ENCODE assay signal across 9 mouse cellular contexts in the genomic region with DNA sequence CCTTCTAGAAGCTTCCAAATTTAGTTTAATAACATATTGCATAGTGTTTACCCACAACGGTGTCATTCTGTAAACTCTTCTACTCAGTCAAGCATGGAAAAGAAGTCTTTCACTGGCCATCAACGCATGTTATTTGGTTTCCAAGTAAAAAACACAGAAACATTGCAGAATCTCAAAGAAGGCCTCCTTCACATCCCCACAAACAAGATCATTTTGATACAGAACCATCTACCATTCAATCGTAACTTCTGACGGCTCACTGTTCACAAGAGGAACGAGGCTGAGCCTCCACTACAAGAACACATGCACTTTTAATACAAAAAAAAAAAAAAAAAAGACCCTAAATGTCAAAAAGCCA. TPM values are rescaled to one million over a fixed set of nuclear protein-coding genes. Genes with fewer than 3 reads are reported as not detected.
A peak's percentile ranks its signal among the peaks of the same experiment; 100 is the strongest.
DNase-seq lines count a peak whose midpoint lies in the region; ATAC-seq and TF ChIP-seq lines count a peak whose summit lies in the region.
"Had no signal": no experiment of that assay in that cellular context is flagged by ENCODE, and none has a peak within 500 bp of the region (broad histone marks: within the 10 kb centered on the region; RNA-seq: fewer than 3 reads in every experiment).

No protein-coding gene starts in this region.

- H3K9ac ChIP-seq in kidney, postnatal 0 days (ENCODE audit: low read depth, low read length), result peak overlapping the region; percentile 95
- no peak overlapping the region for H3K9ac ChIP-seq in hindbrain, embryonic 16.5 days (ENCODE audit: low read depth, low read length)
- peak overlapping the region; percentile 82 for H3K9ac ChIP-seq in midbrain, postnatal 0 days (replicated peaks; ENCODE audit: low read length, poor library complexity, severe bottlenecking)

- peaks cover 5% of the 10 kb centered on the region for H3K4me1 ChIP-seq in kidney, postnatal 0 days (replicated peaks; ENCODE audit: insufficient read depth, low read length)
- H3K4me1 ChIP-seq in hindbrain, embryonic 16.5 days (ENCODE audit: control insufficient read depth, insufficient read depth, low read depth, low read length), result peaks cover 15% of the 10 kb centered on the region
- peaks cover 7% of the 10 kb centered on the region; the same call in 1 of the 2 replicates for H3K4me1 ChIP-seq in midbrain, postnatal 0 days (ENCODE audit: insufficient read depth, low read length)

- no peaks in the 10 kb centered on the region for H3K9me3 ChIP-seq in kidney, postnatal 0 days (replicated peaks; ENCODE audit: low read length)
- no peaks in the 10 kb centered on the region for H3K9me3 ChIP-seq in hindbrain, embryonic 16.5 days (ENCODE audit: control insufficient read depth, low read length)
- no peaks in the 10 kb centered on the region for H3K9me3 ChIP-seq in midbrain, postnatal 0 days (ENCODE audit: low read length)

- H3K27ac ChIP-seq in kidney, postnatal 0 days, result no peak overlapping the region
- no peak overlapping the region for H3K27ac ChIP-seq in hindbrain, embryonic 16.5 days (ENCODE audit: low read depth, low read length)
- no peak overlapping the region for H3K27ac ChIP-seq in midbrain, postnatal 0 days (ENCODE audit: low read depth, low read length)

- H3K4me2 ChIP-seq in kidney, postnatal 0 days (ENCODE audit: low read length), result peak overlapping the region; percentile 53
- peak overlapping the region; percentile 70 for H3K4me2 ChIP-seq in hindbrain, embryonic 16.5 days (ENCODE audit: low read length)
- peak overlapping the region; percentile 70 for H3K4me2 ChIP-seq in midbrain, postnatal 0 days (ENCODE audit: low read depth, low read length, poor library complexity, severe bottlenecking)

- ATAC-seq in kidney, postnatal 0 days (replicated peaks; ENCODE audit: low FRiP score, low read depth), result no peak
- no peak for ATAC-seq in hindbrain, embryonic 16.5 days
- no peak for ATAC-seq in midbrain, postnatal 0 days (ENCODE audit: low FRiP score)

- H3K27me3 ChIP-seq in kidney, postnatal 0 days (ENCODE audit: insufficient read depth, low read length), result no peaks in the 10 kb centered on the region
- H3K27me3 ChIP-seq in hindbrain, embryonic 16.5 days (replicated peaks; ENCODE audit: control insufficient read depth, insufficient read depth, low read length), result no peaks in the 10 kb centered on the region
- no peaks in the 10 kb centered on the region for H3K27me3 ChIP-seq in midbrain, postnatal 0 days (ENCODE audit: insufficient read depth, low read length)

- TF ChIP-seq CTCF in kidney, postnatal 0 days (IDR thresholded peaks at IDR 0.05; ENCODE audit: low read depth), result no peak
- no peak for TF ChIP-seq CTCF in midbrain, postnatal 0 days (IDR thresholded peaks at IDR 0.05)

- H3K4me3 ChIP-seq in kidney, postnatal 0 days (replicated peaks; ENCODE audit: low read depth, low read length), result peak overlapping the region; percentile 96
- peak overlapping the region; percentile 88 for H3K4me3 ChIP-seq in hindbrain, embryonic 16.5 days (ENCODE audit: low read length)
- peak overlapping the region; percentile 97 for H3K4me3 ChIP-seq in midbrain, postnatal 0 days (ENCODE audit: low read depth, low read length)

- DNase-seq in kidney, postnatal 0 days (ENCODE audit: low spot score), result no peak
- DNase-seq in kidney, adult 18-20 months, result no peak
- peak; percentile 33 for DNase-seq in c-Kit-positive CD71-positive TER-119-positive erythroid progenitor cells, embryonic 14.5 days (ENCODE audit: low spot score)
- no peak for DNase-seq in midbrain, postnatal 0 days (ENCODE audit: low spot score)
- DNase-seq in adrenal gland, postnatal 14 days, result no peak
- no peak for DNase-seq in right cerebral cortex, postnatal 14 days
- DNase-seq in adrenal gland, adult 18-20 months (ENCODE audit: low spot score in 2 of 2), result no peak

- H3K36me3 ChIP-seq in kidney, postnatal 0 days (ENCODE audit: insufficient read depth, low read length), result no peaks in the 10 kb centered on the region
- no peaks in the 10 kb centered on the region for H3K36me3 ChIP-seq in hindbrain, embryonic 16.5 days (ENCODE audit: control insufficient read depth, insufficient read depth, low read length)
- no peaks in the 10 kb centered on the region for H3K36me3 ChIP-seq in midbrain, postnatal 0 days (ENCODE audit: insufficient read depth, low read length)

- WGBS in kidney, postnatal 0 days, result 10% methylated on average over 5 of the region's 5 CpGs
- whole genome bisulfite sequencing in hindbrain, embryonic 16.5 days, result 20% methylated on average over 5 of the region's 5 CpGs
- WGBS in midbrain, postnatal 0 days, result 17% methylated on average over 5 of the region's 5 CpGs

RNA-seq across cellular contexts. Expression of gene Mtmr3, which starts 1.2 kb away (rescaled TPM):
- polyA plus RNA-seq in kidney, postnatal 0 days (2015; fragmentation: Nextera tagmentation; extraction: Ambion mirVana), result 18.1 and 19.6 TPM in 2 replicates
- 28.7 and 33.5 TPM in 2 replicates for polyA plus RNA-seq in hindbrain, embryonic 16.5 days (2015; fragmentation: Nextera tagmentation; extraction: Ambion mirVana)
- total RNA-seq in midbrain, postnatal 0 days (2014; rRNA removed), result 93.5 and 99.1 TPM in 2 replicates
- polyA plus RNA-seq in midbrain, postnatal 0 days (2015; fragmentation: Nextera tagmentation; extraction: Ambion mirVana), result 25.8 and 28.5 TPM in 2 replicates
- 49.8 and 53.9 TPM in 2 replicates for total RNA-seq in adrenal gland, postnatal 14 days (2021)
- total RNA-seq in adrenal gland, adult 18-20 months (2021), result 10 to 100 TPM; 49.5 to 60.5 TPM

RNA-seq across cellular contexts. Expression of gene Gm11032, which starts 26.4 kb away (rescaled TPM):
- not detected in 2 replicates for polyA plus RNA-seq in kidney, postnatal 0 days (2015; fragmentation: Nextera tagmentation; extraction: Ambion mirVana)
- not detected in 2 replicates for polyA plus RNA-seq in hindbrain, embryonic 16.5 days (2015; fragmentation: Nextera tagmentation; extraction: Ambion mirVana)
- not detected in 2 replicates for total RNA-seq in midbrain, postnatal 0 days (2014; rRNA removed)
- polyA plus RNA-seq in midbrain, postnatal 0 days (2015; fragmentation: Nextera tagmentation; extraction: Ambion mirVana), result not detected in 2 replicates
- total RNA-seq in adrenal gland, postnatal 14 days (2021), result not detected in 2 replicates
- total RNA-seq in adrenal gland, adult 18-20 months (2021), result not detected
- total RNA-seq: layer of hippocampus, postnatal 25 days had no signal

RNA-seq across cellular contexts. Expression of gene Ascc2, which starts 44.1 kb away (rescaled TPM):
- polyA plus RNA-seq in kidney, postnatal 0 days (2015; fragmentation: Nextera tagmentation; extraction: Ambion mirVana), result 23.2 and 23.9 TPM in 2 replicates
- polyA plus RNA-seq in hindbrain, embryonic 16.5 days (2015; fragmentation: Nextera tagmentation; extraction: Ambion mirVana), result 18.4 and 20.6 TPM in 2 replicates
- 15.5 and 15.8 TPM in 2 replicates for total RNA-seq in midbrain, postnatal 0 days (2014; rRNA removed)
- polyA plus RNA-seq in midbrain, postnatal 0 days (2015; fragmentation: Nextera tagmentation; extraction: Ambion mirVana), result 14.8 and 15.6 TPM in 2 replicates
- total RNA-seq in adrenal gland, postnatal 14 days (2021), result 31.3 and 36.4 TPM in 2 replicates
- total RNA-seq in adrenal gland, adult 18-20 months (2021), result 10 to 100 TPM; 34.7 to 52.2 TPM
